Mouse (Mus musculus): ENCODE data around the gene Ebf1. TPM values are rescaled to one million over a fixed set of nuclear protein-coding genes. Genes with fewer than 3 reads are reported as not detected.

Gene Ebf1
- total and polyA plus RNA-seq, 2 experiments from 2014 or later = 27.1 to 30.0 TPM

DNA sequence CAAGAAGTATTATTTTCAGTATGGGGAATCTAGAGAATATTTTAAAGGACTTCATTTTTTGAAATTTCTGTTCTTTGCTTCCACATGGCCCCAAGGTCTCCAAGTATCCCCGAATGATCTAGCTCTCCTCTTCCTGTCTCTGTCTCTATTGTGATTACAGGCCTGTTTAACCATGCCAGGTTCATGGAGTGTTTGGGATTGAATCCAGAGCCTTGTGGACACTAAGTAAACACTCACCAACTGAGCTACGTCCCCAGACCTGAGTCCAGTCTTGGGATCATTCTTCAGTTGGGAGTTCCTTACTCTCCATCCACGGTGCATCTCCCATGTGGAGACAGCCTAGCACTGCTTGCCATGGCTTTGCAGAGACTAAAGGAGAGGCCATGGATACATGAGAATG lies 178.7 kb downstream of the Ebf1 start:
- no peak for ATAC-seq (ENCODE audit: low FRiP score)
- Histone ChIP-seq H3K4me2 (ENCODE audit: low read depth, low read length, poor library complexity, severe bottlenecking) (no peak overlapping the region), H3K36me3 (ENCODE audit: insufficient read depth, low read length) (no peaks in the 10 kb centered on the region), H3K9me3 (ENCODE audit: low read length) (no peaks in the 10 kb centered on the region), H3K4me1 (ENCODE audit: insufficient read depth, low read length) (no peaks in the 10 kb centered on the region), H3K9ac (replicated peaks; ENCODE audit: low read length, poor library complexity, severe bottlenecking) (no peak overlapping the region), H3K27ac (ENCODE audit: low read depth, low read length) (no peak overlapping the region), H3K4me3 (ENCODE audit: low read depth, low read length) (no peak overlapping the region), H3K27me3 (ENCODE audit: insufficient read depth, low read length) (no peaks in the 10 kb centered on the region)
- TF ChIP-seq CTCF (IDR thresholded peaks at IDR 0.05) = no peak
- WGBS = 82% methylated on average over 3 of the region's 3 CpGs
- DNase-seq (ENCODE audit: low spot score) = no peak

DNA sequence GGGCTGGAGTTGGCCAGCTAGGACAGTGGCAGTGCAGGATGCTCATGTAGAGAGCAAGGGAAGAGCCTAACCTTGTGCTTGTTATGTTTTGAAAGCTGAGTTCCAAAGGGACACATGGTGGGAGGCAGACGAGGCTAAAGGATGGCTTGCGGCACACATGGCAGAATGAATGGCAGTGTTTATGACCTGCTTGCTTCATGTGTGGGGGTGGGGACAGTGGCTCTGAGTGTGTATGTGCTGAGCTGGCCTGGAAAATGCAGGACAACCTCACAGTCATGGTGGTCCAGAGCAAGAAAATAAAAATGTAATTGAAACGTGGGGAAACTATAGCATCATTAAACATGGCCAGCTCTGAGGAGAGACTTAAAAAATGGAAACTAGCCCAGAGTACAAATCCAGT lies 181.2 kb downstream of the Ebf1 start:
- Histone ChIP-seq H3K4me2 (ENCODE audit: low read depth, low read length, poor library complexity, severe bottlenecking) (no peak overlapping the region), H3K36me3 (ENCODE audit: insufficient read depth, low read length) (no peaks in the 10 kb centered on the region), H3K27ac (ENCODE audit: low read depth, low read length) (no peak overlapping the region), H3K27me3 (ENCODE audit: insufficient read depth, low read length) (no peaks in the 10 kb centered on the region), H3K9ac (replicated peaks; ENCODE audit: low read length, poor library complexity, severe bottlenecking) (no peak overlapping the region), H3K4me1 (ENCODE audit: insufficient read depth, low read length) (no peaks in the 10 kb centered on the region), H3K4me3 (ENCODE audit: low read depth, low read length) (no peak overlapping the region), H3K9me3 (ENCODE audit: low read length) (no peaks in the 10 kb centered on the region)
- TF ChIP-seq CTCF (IDR thresholded peaks at IDR 0.05) = no peak
- ATAC-seq (ENCODE audit: low FRiP score) (no peak), DNase-seq (ENCODE audit: low spot score) (no peak)
- WGBS = 73% methylated on average over 3 of the region's 3 CpGs

DNA sequence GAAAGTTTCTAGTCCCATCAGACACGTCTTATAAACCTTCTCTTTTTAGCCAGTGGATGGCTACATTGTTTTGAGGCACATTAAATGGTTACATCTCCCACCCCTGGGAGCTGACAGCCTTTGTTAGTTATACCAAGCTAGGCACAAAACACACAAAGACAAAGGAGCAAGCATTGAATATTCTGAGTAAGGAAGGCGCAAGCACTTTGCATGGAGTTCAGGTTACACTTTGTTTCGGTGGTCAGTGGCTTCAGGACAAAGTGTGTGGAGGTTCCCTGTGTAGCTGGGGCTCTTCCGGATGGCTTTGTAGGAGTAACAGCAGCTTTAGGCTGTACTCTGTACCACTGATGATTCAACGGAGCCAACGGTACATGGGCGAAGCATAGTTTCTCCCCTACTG lies 186.9 kb downstream of the Ebf1 start:
- TF ChIP-seq CTCF (IDR thresholded peaks at IDR 0.05) = no peak
- no peaks in the 10 kb centered on the region for H3K4me1 ChIP-seq (ENCODE audit: insufficient read depth, low read length)
- no peaks in the 10 kb centered on the region for H3K27me3 ChIP-seq (ENCODE audit: insufficient read depth, low read length)
- no peaks in the 10 kb centered on the region for H3K36me3 ChIP-seq (ENCODE audit: insufficient read depth, low read length)
- H3K27ac ChIP-seq (ENCODE audit: low read depth, low read length) = no peak overlapping the region
- H3K4me3 ChIP-seq (ENCODE audit: low read depth, low read length) = no peak overlapping the region
- no peak for DNase-seq (ENCODE audit: low spot score)
- no peak overlapping the region for H3K9ac ChIP-seq (replicated peaks; ENCODE audit: low read length, poor library complexity, severe bottlenecking)
- no peaks in the 10 kb centered on the region for H3K9me3 ChIP-seq (ENCODE audit: low read length)
- WGBS = 82% methylated on average over 7 of the region's 7 CpGs
- H3K4me2 ChIP-seq (ENCODE audit: low read depth, low read length, poor library complexity, severe bottlenecking) = no peak overlapping the region
- ATAC-seq (ENCODE audit: low FRiP score) = no peak

DNA sequence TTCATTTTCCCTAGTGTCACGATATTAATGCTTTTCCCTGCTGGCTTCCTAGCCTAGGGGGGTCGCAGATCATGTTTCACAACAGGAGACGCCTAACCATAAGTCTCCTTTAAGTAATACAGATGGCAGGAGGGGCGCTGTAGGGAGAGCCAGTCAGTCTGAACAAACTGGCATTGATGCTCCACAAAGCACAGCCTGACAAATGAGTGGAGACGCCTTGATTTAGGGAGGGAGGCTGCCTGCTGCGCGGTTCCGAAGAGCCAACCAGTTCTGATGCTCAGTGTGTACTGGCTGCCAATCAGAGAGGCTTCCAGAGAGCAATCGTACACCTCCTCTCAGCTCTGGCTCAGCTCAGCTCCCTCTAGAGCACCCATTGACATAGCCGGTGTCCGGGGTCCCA lies 189.5 kb downstream of the Ebf1 start:
- DNase-seq (ENCODE audit: low spot score) (peak; percentile 82), ATAC-seq (ENCODE audit: low FRiP score) (peak; percentile 81)
- peak overlapping the region; percentile 43 for H3K4me2 ChIP-seq (ENCODE audit: low read depth, low read length, poor library complexity, severe bottlenecking)
- no peak overlapping the region for H3K9ac ChIP-seq (replicated peaks; ENCODE audit: low read length, poor library complexity, severe bottlenecking)
- H3K4me3 ChIP-seq (ENCODE audit: low read depth, low read length) = peak overlapping the region; percentile 5; the same call in 1 of the 2 replicates
- no peaks in the 10 kb centered on the region for H3K4me1 ChIP-seq (ENCODE audit: insufficient read depth, low read length)
- 12% methylated on average over 11 of the region's 11 CpGs for WGBS
- no peaks in the 10 kb centered on the region for H3K27me3 ChIP-seq (ENCODE audit: insufficient read depth, low read length)
- peak overlapping the region; percentile 18; the same call in 1 of the 2 replicates for H3K27ac ChIP-seq (ENCODE audit: low read depth, low read length)
- H3K36me3 ChIP-seq (ENCODE audit: insufficient read depth, low read length) = no peaks in the 10 kb centered on the region
- peak; percentile 40 for TF ChIP-seq CTCF (IDR thresholded peaks at IDR 0.05)
- H3K9me3 ChIP-seq (ENCODE audit: low read length) = no peaks in the 10 kb centered on the region

DNA sequence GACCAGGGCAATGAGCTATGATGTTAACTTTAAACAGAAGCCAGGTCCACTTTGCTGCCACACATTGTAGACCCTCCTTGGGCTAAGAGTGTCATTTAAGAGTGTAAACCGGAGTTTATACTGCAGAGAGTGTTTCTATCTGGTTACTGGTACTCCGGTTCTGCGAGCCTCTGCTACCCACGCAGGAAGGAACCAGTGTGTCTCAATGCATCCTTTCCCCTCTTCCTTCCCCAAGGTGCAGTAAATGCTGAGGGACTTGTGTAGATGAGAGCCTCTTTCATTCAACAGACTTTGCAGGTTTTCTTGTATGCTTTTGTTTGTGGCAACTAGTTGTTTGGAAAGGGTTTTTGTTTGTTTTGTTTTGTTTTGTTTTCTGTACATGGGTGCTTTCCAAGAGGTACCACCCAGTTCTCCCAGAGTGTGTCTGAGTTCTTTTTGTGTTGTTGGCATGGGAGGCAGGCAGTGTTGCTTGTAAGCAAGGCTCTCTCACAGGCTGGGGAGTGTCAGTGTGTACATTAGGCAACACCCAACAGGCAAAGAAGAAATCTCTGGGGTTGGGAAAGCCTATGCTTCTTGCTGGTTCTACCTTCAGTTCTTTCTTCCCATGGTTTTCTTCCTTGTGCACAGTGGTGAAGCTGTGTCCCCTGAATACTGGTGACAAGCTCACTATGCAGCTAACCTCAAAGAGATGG lies 191.9 kb downstream of the Ebf1 start:
- Histone ChIP-seq H3K36me3 (ENCODE audit: insufficient read depth, low read length) (no peaks in the 10 kb centered on the region), H3K4me3 (ENCODE audit: low read depth, low read length) (no peak overlapping the region), H3K4me2 (ENCODE audit: low read depth, low read length, poor library complexity, severe bottlenecking) (no peak overlapping the region), H3K4me1 (ENCODE audit: insufficient read depth, low read length) (no peaks in the 10 kb centered on the region), H3K27ac (ENCODE audit: low read depth, low read length) (no peak overlapping the region), H3K9me3 (ENCODE audit: low read length) (no peaks in the 10 kb centered on the region), H3K27me3 (ENCODE audit: insufficient read depth, low read length) (no peaks in the 10 kb centered on the region), H3K9ac (replicated peaks; ENCODE audit: low read length, poor library complexity, severe bottlenecking) (no peak overlapping the region)
- TF ChIP-seq CTCF (IDR thresholded peaks at IDR 0.05) = no peak
- ATAC-seq (ENCODE audit: low FRiP score) (no peak), DNase-seq (ENCODE audit: low spot score) (no peak)
- 92% methylated on average over 4 of the region's 4 CpGs for WGBS

DNA sequence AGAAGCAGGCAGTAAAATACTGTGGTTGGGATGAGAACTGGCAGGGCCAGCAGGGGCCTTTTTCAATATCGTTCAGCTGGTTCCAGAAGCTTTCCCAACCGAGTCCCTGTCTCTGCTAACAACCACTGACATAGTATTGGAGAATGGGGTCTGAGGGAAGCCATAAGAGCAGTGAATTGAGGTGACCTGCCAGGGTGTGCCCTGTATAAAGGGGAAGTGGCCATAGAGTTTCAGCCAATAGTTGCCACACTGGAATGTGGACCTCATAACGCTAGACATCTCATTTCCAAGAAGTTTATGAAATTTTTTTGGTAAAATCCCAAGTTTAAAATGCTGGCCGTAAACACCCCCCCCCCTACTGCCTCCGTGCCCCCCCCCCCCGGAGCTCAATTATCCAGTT lies 193.9 kb downstream of the Ebf1 start:
- no peak overlapping the region for H3K4me2 ChIP-seq (ENCODE audit: low read depth, low read length, poor library complexity, severe bottlenecking)
- H3K36me3 ChIP-seq (ENCODE audit: insufficient read depth, low read length) = no peaks in the 10 kb centered on the region
- no peak overlapping the region for H3K27ac ChIP-seq (ENCODE audit: low read depth, low read length)
- 81% methylated on average over 6 of the region's 6 CpGs for WGBS
- no peaks in the 10 kb centered on the region for H3K4me1 ChIP-seq (ENCODE audit: insufficient read depth, low read length)
- no peaks in the 10 kb centered on the region for H3K27me3 ChIP-seq (ENCODE audit: insufficient read depth, low read length)
- H3K9me3 ChIP-seq (ENCODE audit: low read length) = no peaks in the 10 kb centered on the region
- TF ChIP-seq CTCF (IDR thresholded peaks at IDR 0.05) = no peak
- H3K4me3 ChIP-seq (ENCODE audit: low read depth, low read length) = no peak overlapping the region
- DNase-seq (ENCODE audit: low spot score) = no peak
- no peak overlapping the region for H3K9ac ChIP-seq (replicated peaks; ENCODE audit: low read length, poor library complexity, severe bottlenecking)
- no peak for ATAC-seq (ENCODE audit: low FRiP score)

All from midbrain, postnatal 0 days (tissue).